Mouse (Mus musculus) gastrocnemius, postnatal 25 days (tissue): ENCODE measurements around the gene Defb43. TPM values are rescaled to one million over a fixed set of nuclear protein-coding genes. Genes with fewer than 3 reads are reported as not detected.

ENCODE experiments used
- DNase-seq: peaks from one replicate; pipeline ENCODE4 v3.0.0; 2022
- long read RNA-seq, 2 experiments: library from polyadenylated mRNA; stranded (forward); transcript quantifications; one replicate each; pipeline ENCODE4 v2.0.0; 2021
- total RNA-seq, 2 experiments: library from RNA; stranded (reverse); gene quantifications; 1 replicate in 1 of 2; 2 replicates in 1 of 2; pipeline ENCODE4 v1.2.3; 2021

Defb43 gene
- not detected for total RNA-seq
- long read RNA-seq, experiment 1, result 0 reads
- long read RNA-seq, experiment 2, result 0 reads

DNA sequence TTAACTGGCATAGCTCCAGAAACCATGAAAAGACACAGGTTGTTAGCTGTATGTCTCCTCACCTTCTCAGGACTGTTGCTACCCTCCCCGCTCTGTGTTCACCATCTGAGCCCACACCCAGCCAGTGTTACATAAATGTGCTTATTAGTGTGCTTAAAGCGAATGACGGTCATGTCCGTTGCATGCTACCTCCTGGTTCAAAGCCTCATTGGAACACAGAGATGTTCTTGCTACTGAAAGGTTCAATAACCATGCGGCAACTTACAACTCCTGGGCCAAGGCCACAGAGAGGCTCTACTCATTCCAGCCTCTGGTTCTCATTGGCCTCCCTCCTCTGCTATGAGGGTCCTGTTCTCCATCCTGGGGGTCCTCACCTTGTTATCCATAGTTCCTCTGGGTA, at the start of gene Defb43:
Defb43 (plus strand) TSS at position 301 of the 400 bp plus-strand sequence.
- no peak for DNase-seq

DNA sequence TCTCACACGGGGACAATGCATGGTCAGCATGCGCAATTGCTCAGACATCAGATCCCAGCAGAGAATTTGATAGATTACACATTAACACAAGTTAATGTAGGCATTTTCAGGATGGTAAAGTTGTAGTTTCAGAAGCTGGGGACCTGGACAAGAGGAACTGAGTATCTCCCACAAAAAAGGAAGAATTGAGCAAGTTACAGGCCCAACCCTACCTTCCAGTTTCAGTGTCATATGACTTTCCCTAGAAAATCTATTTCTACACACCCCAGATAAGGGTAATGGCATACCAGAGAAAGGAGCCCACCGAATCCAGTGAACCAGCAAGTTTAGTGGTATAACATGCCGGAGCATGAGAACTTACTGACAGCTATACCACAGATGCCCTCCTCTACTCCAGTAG, 47.9 kb upstream of the Defb43 start:
- no peak for DNase-seq

DNA sequence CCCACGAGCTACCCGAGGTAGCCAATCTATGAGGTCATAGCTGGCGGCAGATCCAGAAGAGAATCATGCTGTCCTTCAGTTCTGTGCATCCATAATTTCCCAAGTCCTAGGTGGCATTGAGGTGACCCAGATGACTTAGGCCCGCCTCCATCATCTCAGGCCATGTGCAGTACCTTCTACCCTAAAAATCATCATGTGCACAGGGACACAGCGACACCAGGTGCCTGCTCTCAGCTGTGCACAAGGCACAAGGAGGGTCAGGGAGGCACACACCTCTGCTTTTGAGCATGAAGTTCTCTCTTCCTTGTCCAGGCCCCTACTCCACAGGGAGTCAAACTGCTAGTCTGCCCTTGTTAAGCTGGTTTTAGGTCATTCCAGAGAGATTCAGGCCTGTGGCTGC, 46.2 kb upstream of the Defb43 start:
- DNase-seq, result no peak

DNA sequence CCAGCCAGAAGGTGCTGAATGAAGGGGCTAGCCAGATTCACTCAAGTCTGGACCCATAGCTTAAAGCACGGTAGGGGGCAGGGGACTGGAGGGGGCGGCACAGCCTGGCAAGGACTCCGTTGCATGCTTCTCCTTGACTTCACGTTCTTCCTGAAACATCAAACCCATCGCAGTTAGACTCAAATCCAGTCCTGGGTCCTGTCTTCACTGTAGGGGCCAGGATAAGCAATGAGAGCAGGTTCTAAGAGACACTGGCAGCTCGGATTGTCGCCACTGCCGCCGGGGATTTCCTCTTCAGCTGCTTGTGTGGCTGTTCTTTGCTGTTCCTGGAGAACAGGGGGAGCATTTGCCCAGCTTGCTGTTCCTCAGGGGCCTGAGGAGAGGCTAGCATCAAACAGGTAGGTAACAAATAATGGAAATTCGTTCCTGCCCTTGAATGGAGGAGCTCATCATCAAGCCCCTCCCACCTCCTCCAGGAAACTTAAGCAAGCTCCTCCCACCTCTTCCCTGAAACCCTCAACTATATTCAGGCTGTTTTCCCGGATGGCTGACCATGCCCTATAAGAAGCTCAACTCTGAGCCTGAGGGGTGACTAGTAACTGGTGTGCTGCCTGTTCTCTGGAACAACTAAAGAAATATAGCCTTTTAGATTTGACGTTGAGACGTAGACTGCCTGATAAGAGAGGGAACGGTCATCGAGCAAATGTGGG, 45.6 kb upstream of the Defb43 start:
- DNase-seq, result no peak

DNA sequence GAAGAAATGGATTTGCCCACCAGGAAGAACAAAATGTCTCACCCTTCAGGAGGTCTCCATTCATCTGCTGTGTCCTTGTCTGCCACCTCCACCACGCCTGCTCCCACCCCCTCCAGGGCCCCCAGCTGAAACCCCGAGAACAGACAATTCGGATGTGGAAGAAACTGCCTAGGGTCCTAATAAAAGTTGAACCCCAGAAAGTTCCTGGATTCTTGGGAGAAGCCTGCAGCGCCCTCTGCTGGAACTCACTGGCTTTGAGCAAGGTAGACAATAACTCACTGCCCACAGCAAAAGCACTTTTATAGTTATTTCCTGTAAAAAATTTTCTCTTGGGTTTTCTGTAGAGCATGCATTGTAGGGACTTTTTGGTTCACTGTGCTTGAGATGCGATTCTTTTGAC, 36.5 kb upstream of the Defb43 start:
- DNase-seq, result peak; percentile 30

DNA sequence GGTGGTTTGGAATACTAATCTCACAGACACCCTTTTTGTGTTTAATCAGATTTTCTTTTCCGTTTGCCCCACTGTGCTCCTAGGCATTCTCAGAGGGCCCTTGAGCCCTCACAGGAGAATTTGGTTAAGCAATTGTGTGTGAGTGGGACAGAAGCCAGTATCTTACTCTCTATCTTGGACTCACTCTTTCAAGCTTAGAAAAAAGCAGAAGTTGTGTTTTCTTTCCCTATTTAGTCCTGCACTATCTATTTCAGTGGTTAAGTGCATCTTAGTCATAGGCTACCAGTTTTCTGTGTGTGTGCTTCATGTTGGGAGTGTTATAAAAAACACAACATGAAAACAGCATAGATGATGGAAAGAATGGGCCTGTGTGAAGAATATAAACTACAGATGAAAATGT, 31.8 kb upstream of the Defb43 start:
- DNase-seq, result no peak

DNA sequence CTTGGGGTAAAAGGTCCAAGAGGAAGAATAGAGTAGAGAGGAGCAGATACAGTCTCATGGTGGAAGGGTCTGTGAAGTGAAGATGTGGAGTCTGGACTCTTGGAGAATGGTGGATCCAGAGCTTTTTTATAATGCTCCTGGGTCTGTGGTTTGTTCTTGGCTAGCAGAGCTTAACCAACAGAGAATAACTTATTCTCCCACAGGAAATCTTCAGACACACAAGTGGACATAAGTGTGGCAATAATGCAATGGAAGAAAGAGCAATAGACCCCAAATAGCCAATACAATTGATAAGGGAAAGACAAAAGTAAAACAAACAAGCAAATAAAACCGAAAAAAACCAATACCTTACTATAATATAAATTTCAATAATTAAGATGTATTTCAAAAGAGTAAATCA, 27.2 kb upstream of the Defb43 start, which contains the start of gene Defb48:
Defb48 (minus strand) TSS at position 101 of the 400 bp plus-strand sequence.
- DNase-seq, result no peak

DNA sequence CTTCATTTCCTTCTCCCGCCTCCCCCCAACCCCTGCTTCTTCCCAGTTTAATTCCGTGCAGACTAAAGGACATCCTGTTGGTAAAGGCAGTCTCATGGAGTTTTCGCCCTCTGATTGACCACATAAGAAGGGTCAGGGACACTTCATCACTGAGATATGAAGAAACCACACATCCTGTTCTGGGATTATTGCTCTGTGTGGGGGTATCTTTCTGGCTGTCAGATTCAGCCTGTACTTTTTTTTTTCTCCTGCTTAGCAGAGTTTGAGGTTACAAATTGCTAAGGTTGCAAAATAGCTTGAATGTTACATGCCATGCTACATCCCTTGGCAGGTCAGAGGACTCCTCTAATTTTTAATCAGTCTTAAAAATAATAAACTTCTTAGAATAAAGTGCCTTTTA, 20.3 kb upstream of the Defb43 start:
- DNase-seq, result no peak

DNA sequence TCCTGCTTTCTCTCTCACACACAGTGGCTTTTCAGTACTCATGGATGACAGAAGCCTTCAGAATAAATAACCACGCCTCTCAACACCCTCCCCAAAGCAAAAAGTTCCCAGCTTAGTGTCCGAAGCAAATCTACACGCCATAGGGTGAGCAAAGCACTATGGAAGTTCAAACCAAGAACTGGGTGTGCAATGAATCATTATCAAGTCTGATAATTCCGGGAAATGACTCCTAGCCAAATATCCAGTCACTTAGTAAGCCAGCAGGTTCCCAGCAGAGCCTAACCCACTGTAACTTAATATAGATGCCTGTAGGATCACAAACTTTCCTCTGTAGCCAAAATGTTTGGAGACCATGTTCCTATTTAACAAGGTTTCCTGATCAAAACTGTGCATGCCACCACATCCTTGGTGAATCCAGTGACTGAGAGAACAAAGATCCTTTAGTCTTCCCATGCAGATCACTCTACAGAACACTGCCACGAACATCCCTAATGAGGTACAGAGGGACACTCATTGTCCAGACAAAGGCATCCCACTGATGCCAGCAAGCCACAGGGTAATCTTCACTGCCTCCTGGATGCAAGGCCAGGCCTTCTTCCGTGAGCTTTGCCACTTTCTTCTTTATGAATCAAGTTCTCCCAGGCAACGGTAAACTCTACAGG, 19.6 kb upstream of the Defb43 start:
- no peak for DNase-seq

DNA sequence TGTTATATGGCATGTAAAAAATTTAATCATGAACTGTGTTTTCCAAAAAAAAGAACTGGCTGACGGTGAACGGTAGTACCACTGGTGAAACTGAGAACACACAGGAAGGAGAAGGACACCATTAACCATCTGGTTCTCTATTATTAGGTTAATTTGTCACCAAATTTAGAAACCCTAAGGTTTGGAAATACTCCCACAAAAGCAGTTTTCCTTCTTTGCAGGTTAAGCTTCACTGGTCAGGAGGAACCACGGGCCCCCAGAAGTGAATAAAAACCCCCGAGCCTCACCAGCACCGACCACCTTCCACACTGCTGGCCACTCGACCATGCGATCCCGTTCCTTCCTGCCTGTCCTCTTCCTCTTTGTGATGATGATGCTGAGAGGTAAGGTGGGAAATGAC, 13.8 kb upstream of the Defb43 start, which contains the start of gene Defb47:
Defb47 (plus strand) TSS at position 301 of the 400 bp plus-strand sequence.
- no peak for DNase-seq

DNA sequence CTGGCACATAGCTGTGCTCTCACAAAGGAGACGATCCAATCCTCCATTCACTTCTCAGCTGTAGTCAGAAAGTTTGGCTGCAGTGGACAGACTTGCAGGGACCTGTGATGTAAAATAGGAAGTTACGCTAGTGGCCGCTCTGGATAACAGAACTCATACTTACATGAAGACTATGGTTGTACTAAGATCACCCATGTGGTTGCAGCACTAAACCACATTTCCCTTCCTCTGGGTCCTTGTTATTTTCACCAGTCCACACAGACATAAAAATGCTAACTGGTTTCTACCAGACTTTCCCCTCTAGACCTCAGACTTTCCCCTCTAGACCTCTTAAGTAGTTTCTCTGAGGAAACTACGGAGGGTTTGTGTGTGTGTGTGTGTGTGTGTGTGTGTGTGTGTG, 12.6 kb upstream of the Defb43 start:
- no peak for DNase-seq

DNA sequence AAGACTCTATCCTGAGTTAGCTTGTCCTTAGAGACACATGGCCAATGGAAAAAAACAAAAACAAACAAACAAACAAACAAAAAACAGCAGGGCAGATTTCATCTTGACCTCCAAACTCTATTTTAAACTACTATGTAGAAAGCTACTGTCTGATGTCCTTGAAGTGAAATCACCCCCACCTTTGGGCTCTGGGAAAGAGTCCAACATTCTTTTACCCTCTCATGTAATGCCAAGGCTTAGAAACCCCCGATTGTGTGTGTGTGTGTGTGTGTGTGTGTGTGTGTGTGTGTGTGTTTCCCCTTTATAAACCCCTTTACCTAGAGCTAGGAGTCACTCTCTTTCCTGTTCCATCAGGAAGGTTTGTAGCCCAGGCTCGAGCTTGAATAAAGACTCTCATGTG, 9.0 kb upstream of the Defb43 start:
- DNase-seq, result no peak

DNA sequence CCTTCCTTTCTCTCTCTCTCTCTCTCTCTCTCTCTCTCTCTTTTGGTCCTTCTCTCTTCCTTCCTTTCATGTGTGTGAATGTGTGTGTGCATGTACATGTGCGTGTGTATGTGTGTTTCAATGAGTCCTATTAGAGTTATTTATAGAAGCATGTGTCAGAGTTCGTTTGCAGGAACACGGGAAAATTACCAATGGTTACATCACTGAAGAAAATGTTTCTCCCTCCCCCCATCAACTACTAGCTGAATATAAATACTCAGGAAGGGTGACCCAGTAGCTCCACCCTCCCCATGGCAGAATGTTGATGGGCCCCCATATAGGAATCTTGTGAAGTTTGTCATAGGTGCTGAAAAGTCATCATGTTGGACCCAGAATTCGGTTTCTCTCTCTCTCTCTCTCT, 1.5 kb downstream of the Defb43 start:
- no peak for DNase-seq

DNA sequence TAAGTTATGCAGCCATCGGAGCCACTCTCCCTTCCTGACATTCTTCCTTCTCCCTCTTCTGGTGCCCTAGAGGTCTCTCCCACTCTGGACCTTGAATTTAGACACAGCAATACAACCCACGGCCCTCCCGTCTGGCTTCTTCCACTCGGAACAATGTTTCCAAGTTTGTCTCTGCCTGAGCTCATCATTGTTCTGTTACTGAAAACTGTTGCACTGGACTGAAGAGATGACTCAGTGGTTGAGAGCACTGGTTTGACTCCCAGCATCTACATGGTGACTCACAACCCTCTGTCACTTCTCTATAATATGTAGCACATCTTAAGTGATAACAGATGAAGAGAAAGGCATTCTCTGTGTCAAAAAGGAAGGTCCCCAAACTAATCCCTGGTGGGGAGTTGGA, 3.1 kb downstream of the Defb43 start:
- DNase-seq, result no peak

DNA sequence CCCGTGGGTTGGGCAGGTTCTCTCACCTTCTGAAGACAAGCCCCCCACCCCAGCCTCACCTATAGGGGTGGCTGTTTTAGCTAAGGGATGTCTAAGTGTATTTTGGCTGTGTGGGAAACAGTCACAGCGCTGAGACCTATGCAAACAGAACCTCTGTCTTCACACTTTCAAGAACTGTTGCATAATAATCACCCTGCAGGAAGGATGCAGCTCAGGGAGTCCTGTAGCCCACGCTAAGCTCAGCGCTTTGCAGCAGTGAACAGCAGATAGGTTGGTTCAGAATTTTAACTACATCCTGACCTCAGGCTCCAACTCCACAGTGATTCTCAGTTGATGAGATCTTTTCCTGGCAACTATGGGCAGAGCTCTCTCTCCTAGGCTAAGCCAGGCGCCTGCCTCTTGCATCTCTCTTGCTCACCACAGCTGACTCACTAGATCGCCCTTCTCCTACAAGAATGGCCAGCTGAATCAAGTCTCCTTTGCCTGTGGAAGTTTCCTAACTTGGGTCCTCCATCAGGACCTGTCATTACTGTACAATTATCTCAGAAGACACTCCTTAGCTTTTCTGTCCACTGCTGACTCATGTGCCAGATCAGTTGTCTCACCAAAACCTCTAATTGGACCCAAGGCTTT, 9.1 kb downstream of the Defb43 start:
- DNase-seq, result no peak

DNA sequence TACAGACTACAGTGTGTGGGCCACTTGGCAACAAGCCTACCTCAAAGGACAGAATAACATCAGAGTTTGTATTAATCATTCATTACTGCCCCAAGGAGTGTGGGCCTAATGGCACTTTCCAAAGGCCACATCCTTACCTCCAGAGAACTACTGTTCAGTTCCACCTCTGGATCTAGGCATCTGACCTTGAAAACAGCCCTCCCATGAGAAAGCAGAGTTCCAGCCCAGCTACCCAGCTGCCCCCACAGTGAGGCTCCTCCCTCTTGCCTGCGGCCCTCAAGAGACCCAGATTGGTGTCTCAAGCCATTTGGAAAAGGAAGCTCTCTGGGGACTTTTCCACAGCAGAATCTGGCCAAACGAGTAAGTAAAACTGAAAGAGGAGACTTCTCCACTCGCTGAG, 35.1 kb downstream of the Defb43 start, which contains the start of gene Defb42:
Defb42 (plus strand) TSS at position 301 of the 400 bp plus-strand sequence.
- DNase-seq, result no peak

DNA sequence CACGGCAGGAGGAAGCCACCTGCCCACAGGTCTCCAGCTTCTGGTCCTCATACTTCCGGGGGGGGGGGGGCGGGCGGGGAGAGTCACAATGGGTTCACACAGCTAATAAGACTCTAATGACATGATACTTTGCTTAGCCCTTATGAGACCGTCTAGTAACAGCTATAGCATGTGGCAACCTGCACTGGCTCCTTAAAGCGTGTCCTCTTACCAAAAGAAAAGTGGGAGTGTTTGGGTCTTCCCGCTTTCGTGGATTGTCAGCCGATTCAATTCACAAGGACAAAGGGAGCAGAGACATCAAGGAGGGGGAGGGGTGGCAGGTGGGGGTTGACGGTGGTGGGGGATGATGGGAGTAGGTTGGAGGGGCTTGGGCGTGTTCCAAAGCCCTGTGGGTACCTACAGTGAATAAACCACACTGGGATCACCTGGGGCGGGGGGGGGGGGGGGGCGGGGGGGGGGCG, 38.4 kb downstream of the Defb43 start, which contains the start of gene Defb30:
Defb30 (minus strand) TSS at position 51 of the 461 bp plus-strand sequence.
- no peak for DNase-seq

DNA sequence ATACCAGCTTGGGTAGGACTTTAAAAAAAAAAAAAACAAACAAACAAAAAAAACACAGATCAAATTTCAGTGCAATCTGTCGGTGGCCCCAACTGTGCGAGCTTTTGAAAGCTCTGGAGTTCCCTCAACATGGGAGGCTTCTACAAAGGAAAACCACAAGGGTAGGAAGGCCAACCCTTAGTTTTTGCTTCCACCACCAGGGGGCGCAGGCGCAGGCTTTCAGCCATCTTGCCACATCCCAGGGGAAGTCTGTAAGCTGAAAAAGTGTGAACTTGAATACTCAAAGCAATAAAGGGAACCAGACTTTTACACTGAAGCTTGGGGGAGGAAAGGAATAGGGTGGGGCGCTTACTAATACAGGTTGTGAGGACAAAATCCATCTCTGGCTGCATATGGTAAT, 39.2 kb downstream of the Defb43 start:
- DNase-seq, result peak; percentile 12

DNA sequence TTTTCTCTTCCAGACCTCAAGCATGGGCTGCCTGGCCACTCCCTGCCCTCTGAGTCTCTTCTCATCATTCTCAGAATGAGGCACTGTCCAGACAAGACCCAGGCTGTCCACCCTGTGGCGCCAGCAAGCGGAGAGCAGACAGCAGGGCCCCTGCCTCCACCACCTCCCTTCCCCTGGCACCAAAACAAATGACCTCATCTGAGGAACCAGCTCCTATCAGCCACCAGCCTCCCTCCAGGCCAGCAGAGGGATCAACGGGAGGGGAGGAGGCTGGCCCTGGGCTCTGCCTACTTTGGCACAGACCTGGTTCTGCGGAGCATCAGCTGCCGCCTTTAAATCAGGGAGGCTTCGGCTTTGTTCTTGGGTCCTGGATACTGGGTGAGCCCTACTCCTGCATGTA, 43.2 kb downstream of the Defb43 start:
- DNase-seq, result peak; percentile 56

DNA sequence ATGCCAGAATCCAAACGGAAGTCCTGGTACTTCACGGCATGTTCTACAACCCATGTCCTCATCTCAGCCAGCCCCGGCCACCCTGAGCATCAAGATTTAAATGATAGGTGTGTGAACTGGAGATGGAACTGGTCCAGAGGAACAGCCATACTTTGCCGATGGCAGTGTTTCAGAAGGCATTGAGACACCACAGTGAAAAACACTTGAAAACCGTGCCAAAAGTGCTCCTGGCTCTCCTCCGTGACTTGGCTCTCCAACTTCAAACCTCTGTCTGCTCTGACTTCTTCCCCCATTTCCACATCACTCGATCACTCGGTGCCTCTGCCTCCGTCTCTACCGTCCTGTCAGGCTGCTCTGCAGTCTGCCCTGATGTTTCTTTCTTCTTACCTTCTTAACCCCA, 48.8 kb downstream of the Defb43 start:
- DNase-seq, result no peak

DNA sequence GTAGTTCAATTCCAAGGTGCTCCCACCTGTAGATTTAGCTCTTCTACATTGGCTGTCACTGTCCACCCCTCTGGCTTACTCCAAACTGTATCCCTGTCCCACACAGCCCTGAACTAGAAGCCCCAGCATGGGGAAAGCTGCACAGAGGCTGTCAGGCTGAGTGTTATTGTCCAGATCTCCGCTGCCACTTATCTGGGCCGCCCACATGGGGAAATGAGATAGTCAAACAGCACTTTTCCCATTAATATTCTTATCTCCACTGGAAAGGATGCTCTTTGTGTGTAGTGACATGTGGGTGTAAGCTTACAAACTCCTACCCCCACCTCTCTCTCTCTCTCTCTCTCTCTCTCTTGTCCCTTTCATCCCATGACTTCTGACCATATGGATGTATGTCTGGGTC, 50.6 kb downstream of the Defb43 start:
- no peak for DNase-seq

DNA sequence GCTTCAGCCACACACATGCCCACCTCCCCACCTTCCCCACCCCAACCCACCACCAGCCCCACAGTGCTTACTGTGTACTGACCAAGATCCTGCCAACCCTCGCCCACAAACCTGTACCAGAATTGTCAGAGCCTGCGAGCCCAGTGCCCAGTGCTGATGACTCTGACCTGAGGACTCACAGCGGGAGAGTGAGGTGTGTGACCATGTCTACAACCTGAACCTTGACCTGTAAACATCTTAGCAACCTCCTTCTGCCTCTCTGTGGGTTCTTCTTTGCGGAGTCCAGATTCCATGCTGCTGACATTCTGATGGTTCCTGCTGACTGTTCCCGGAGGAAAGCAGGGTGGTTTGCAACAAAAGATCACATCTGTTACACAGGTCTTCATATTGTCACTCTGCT, 53.8 kb downstream of the Defb43 start:
- no peak for DNase-seq
